Mouse (Mus musculus): ENCODE measurements at regions not wholly inside any gene's neighbourhood (a gene's known extent, or its start where the extent isn't known, plus 50 kb on each side); places are given as distances from the start of the nearest gene placed in this dataset.

DNA sequence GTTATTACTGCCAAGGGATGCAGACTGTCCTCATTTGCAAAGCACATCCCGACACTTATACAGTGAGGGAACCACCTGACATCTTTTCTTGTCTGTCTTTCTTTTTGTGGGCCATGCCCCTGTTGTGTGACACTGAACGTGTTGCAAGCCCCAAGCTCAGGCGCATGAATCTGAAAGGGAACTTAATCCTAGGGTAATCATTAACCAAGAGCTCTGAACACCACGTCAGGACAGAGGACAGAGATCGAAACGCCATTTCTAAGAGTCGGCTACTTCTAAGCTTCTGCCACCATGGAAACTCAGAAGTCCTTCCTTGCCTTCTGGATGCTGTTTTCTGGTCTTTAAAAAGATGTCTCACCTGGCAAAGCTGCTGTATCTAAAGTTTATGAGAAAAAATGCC, 170.3 kb upstream of the Klf14 start:
- H3K9ac ChIP-seq, result no peak overlapping the region
- H3K9me3 ChIP-seq, result no peaks in the 10 kb centered on the region
- no peaks in the 10 kb centered on the region; the same call in 1 of the 2 replicates for H3K4me1 ChIP-seq
- no peaks in the 10 kb centered on the region for H3K27me3 ChIP-seq (replicated peaks)
- no peak overlapping the region for H3K4me3 ChIP-seq (replicated peaks)
- 55% methylated on average over 7 of the region's 7 CpGs for WGBS
- H3K27ac ChIP-seq, result peak overlapping the region; percentile 69
- peak; percentile 88 for ATAC-seq (ENCODE audit: insufficient read depth, low FRiP score, low read depth)
- no peak overlapping the region for H3K4me2 ChIP-seq
- H3K36me3 ChIP-seq, result no peaks in the 10 kb centered on the region

DNA sequence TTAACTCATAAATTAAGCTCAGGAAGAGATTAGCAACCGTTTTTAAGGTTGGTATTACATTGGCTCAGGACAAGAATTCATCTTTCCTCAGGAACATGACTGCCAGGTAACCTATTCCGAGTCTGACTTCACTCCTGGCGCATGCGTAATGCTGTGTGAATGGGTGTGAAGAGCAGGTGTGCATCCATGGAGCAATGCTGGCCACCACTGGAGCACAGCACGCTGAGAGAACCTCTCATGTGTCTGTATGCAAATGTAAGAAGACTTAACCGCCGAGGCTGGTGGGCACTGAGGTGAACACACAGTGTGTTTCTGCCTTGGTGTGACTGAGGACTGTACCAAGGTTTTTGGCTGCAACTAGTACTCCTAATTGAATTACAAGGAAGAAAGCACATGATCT, 171.1 kb upstream of the Klf14 start:
- no peak overlapping the region for H3K4me3 ChIP-seq (replicated peaks)
- peak overlapping the region; percentile 69 for H3K27ac ChIP-seq
- H3K9ac ChIP-seq, result no peak overlapping the region
- WGBS, result 66% methylated on average over 7 of the region's 7 CpGs
- H3K4me1 ChIP-seq, result no peaks in the 10 kb centered on the region; the same call in 1 of the 2 replicates
- H3K9me3 ChIP-seq, result no peaks in the 10 kb centered on the region
- H3K36me3 ChIP-seq, result no peaks in the 10 kb centered on the region
- no peak overlapping the region for H3K4me2 ChIP-seq
- ATAC-seq (ENCODE audit: insufficient read depth, low FRiP score, low read depth), result peak; percentile 15; the same call in 1 of the 2 replicates
- H3K27me3 ChIP-seq (replicated peaks), result no peaks in the 10 kb centered on the region

DNA sequence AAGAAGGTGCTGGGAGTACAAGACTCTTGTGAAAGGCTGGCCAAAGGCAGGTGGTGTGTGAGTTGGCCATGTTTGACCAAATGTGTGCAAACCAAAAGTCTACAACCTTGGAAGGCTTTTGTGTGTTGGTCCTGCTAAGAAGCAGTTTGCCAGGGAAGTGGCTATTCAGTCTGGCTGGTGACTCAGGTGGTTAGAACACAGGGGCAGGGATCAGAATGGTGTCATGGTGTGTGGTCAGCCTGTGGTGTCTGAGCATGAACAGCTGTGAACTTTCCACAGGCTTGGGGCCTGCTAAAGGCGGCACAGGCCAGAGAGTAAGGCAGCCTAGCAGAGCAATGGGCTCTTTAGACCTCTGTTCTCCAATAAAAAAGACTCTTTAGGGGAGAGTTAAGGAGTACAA, 171.6 kb upstream of the Klf14 start:
- H3K27ac ChIP-seq, result peak overlapping the region; percentile 69; the same call in 1 of the 2 replicates
- 80% methylated on average over 1 of the region's 1 CpGs for WGBS
- no peak for ATAC-seq (ENCODE audit: insufficient read depth, low FRiP score, low read depth)
- no peaks in the 10 kb centered on the region for H3K36me3 ChIP-seq
- no peaks in the 10 kb centered on the region for H3K27me3 ChIP-seq (replicated peaks)
- H3K4me2 ChIP-seq, result no peak overlapping the region
- H3K9me3 ChIP-seq, result no peaks in the 10 kb centered on the region
- H3K9ac ChIP-seq, result no peak overlapping the region
- no peak overlapping the region for H3K4me3 ChIP-seq (replicated peaks)
- no peaks in the 10 kb centered on the region; the same call in 1 of the 2 replicates for H3K4me1 ChIP-seq

DNA sequence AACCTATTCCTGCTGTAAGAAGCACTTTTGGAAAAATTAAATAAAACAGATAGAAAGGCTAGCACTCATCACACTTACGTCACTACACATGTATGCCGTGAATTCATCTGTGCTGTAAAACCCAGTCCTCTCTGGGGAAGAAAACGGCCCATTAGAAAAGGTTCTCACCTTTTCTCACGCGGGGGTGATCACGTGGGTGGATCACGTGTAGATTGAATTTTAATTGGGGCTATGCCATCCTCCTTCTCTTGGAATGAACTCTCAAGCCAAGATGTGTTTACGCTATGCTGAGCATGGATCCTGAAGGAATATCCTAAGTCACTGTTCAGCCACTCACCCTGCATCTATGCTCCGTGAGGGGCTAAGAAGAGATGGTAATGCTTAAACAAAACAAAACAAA, 172.8 kb upstream of the Klf14 start:
- 77% methylated on average over 9 of the region's 9 CpGs for WGBS
- H3K27me3 ChIP-seq (replicated peaks), result no peaks in the 10 kb centered on the region
- no peak for ATAC-seq (ENCODE audit: insufficient read depth, low FRiP score, low read depth)
- no peak overlapping the region for H3K9ac ChIP-seq
- H3K27ac ChIP-seq, result no peak overlapping the region
- no peaks in the 10 kb centered on the region; the same call in 1 of the 2 replicates for H3K4me1 ChIP-seq
- no peak overlapping the region for H3K4me3 ChIP-seq (replicated peaks)
- no peak overlapping the region for H3K4me2 ChIP-seq
- no peaks in the 10 kb centered on the region for H3K9me3 ChIP-seq
- no peaks in the 10 kb centered on the region for H3K36me3 ChIP-seq

DNA sequence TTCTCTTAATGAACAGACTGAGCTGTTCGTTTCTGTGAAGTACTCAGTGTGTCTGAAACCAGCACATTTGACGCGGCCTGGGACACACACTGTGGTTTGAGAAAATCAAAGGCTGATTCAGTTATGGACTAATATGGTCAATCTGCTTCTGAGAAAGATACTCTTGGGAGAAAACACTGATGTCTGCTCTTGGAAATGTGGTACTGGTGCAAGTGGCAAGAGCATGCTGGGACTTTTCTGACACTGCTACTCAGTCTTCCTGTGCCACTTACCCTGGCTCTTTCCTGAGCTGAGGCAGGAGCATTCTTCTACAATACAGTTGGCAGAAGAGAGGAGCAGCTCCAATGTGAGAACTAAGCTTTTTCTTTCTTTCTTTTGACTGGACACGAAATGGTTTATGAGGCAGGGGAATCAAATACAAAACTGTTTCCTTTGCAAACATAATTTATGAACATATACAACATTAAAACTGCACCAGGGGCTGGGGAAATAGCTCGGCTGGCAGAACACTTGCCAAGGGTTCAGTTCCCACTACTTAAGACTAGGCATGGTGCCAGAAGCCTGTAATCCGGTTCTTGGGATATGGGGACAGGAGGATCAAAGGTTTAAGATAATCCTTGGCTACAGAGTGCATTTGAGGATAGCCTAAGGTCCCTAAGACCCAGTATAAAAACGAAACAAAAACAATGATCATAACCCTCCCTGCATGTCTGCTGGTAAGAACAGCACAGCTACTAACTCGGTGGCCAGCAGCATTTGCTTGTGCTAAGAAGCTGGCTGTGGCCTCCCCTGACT, 173.7 kb upstream of the Klf14 start:
- Histone ChIP-seq H3K36me3 (no peaks in the 10 kb centered on the region), H3K4me2 (no peak overlapping the region), H3K27me3 (replicated peaks) (no peaks in the 10 kb centered on the region), H3K9me3 (no peaks in the 10 kb centered on the region), H3K27ac (no peak overlapping the region), H3K4me3 (replicated peaks) (no peak overlapping the region), H3K9ac (no peak overlapping the region), H3K4me1 (no peaks in the 10 kb centered on the region; the same call in 1 of the 2 replicates)
- ATAC-seq (ENCODE audit: insufficient read depth, low FRiP score, low read depth), result no peak
- WGBS, result 62% methylated on average over 8 of the region's 8 CpGs

DNA sequence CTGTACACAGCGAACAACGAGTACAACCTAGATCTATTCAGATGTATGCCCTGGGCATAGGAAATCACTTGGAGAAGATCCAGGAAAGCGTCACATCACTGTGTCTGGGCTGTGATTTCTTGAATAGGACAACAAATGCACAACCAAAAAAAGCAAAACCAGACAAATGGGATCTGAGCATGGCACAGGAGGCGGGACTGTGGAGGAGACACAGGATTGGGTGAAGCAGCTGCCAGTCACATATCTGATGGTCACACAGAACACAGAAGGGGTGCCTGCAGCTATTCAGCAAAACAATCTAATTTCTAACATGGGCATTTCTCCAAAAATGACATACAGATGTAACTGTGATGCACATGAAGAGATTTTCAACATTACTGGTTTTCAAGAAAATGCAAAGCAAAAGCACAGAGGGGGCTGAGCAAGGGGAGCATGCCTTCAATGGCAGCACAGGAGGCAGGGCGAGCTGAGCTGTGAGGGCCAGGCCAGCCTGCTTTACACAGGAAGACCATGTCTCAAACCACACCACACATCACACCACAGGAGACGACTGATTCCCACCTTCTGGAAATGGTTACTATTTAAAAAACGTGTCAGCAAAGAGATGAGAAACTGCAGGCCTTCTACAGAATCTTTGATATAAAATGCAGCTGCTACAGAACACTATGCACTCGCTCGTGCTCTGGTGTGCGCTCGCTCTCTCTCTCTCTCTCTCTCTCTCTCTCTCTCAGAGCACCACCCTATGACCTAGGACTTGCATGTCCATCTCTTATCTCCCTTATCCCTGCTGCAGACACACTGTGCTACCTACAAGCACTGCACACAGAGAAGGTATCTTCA, 175.2 kb upstream of the Klf14 start:
- Histone ChIP-seq H3K9me3 (no peaks in the 10 kb centered on the region), H3K27me3 (replicated peaks) (no peaks in the 10 kb centered on the region), H3K36me3 (no peaks in the 10 kb centered on the region), H3K9ac (no peak overlapping the region), H3K4me2 (no peak overlapping the region), H3K4me3 (replicated peaks) (no peak overlapping the region), H3K27ac (peak overlapping the region; percentile 55), H3K4me1 (no peaks in the 10 kb centered on the region; the same call in 1 of the 2 replicates)
- WGBS, result 73% methylated on average over 11 of the region's 11 CpGs
- no peak for ATAC-seq (ENCODE audit: insufficient read depth, low FRiP score, low read depth)

DNA sequence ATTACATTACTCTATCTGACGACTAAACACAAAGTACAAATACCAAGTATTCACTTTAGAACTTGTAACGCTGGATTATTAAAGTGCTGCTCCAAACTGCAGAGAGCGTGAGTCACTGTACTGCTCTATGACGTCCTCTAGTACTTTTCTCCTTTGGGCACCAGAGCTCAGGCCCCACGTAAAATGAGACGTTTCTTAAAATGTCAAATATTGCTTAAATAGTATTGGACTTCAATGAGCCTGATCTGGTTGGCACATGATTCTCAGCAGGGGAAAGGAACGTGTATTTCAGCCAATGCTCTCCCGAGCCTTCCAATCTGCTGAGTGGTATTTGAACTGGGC, 175.8 kb upstream of the Klf14 start:
- Histone ChIP-seq H3K36me3 (no peaks in the 10 kb centered on the region), H3K27ac (peak overlapping the region; percentile 46; the same call in 1 of the 2 replicates), H3K4me3 (replicated peaks) (no peak overlapping the region), H3K27me3 (replicated peaks) (no peaks in the 10 kb centered on the region), H3K9me3 (no peaks in the 10 kb centered on the region), H3K4me1 (no peaks in the 10 kb centered on the region), H3K4me2 (no peak overlapping the region), H3K9ac (no peak overlapping the region)
- ATAC-seq (ENCODE audit: insufficient read depth, low FRiP score, low read depth), result no peak
- WGBS, result 68% methylated on average over 8 of the region's 8 CpGs

DNA sequence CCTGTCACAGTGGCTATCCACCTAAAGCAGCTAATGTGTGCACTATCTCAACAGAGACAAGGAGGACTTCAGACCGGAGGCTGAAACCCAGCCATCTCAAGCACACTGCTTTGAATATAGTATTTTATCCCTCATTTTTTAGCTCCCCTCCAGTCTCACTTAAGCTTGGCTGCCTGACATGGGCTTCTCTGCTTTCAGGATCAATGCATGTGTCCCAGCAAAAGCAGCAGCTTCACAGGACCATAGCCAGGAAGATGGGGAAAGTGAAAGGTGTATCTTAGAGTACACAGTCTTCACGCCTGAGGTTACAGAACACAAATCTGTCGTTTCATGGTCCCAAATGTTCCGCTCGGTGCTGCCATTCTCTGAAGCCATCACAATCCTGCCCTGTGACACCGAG, 176.7 kb upstream of the Klf14 start:
- no peaks in the 10 kb centered on the region for H3K36me3 ChIP-seq
- ATAC-seq (ENCODE audit: insufficient read depth, low FRiP score, low read depth), result no peak
- H3K9ac ChIP-seq, result no peak overlapping the region
- no peak overlapping the region for H3K27ac ChIP-seq
- H3K9me3 ChIP-seq, result no peaks in the 10 kb centered on the region
- no peaks in the 10 kb centered on the region for H3K27me3 ChIP-seq (replicated peaks)
- WGBS, result 84% methylated on average over 6 of the region's 6 CpGs
- H3K4me2 ChIP-seq, result no peak overlapping the region
- no peak overlapping the region for H3K4me3 ChIP-seq (replicated peaks)
- no peaks in the 10 kb centered on the region for H3K4me1 ChIP-seq

DNA sequence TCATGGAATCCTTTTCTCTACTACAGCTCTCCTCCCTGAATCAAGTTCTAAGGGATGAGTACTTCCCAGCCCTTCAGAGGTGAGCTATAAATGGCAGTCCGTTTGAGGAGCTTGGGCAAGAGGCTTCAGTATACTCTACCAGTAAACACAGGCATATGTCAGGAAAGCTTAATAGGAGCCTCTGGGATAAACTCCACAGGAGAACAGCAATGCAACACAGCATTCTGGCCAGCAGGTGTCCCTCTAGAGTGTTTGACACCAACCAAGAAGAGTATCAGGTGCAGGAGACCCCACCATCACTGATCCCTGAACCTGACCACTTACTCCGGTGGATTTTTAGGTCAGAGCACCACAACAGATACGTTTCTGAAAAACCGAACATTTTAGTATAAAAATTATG, 178.0 kb upstream of the Klf14 start:
- H3K36me3 ChIP-seq, result no peaks in the 10 kb centered on the region
- WGBS, result 56% methylated on average over 4 of the region's 4 CpGs
- H3K27me3 ChIP-seq (replicated peaks), result no peaks in the 10 kb centered on the region
- H3K27ac ChIP-seq, result no peak overlapping the region
- H3K9me3 ChIP-seq, result no peaks in the 10 kb centered on the region
- no peak overlapping the region for H3K4me3 ChIP-seq (replicated peaks)
- no peaks in the 10 kb centered on the region for H3K4me1 ChIP-seq
- 0 out of 2 replicates have a peak, but pooled peaks have one; percentile 27 for ATAC-seq (ENCODE audit: insufficient read depth, low FRiP score, low read depth)
- H3K4me2 ChIP-seq, result no peak overlapping the region
- H3K9ac ChIP-seq, result no peak overlapping the region

DNA sequence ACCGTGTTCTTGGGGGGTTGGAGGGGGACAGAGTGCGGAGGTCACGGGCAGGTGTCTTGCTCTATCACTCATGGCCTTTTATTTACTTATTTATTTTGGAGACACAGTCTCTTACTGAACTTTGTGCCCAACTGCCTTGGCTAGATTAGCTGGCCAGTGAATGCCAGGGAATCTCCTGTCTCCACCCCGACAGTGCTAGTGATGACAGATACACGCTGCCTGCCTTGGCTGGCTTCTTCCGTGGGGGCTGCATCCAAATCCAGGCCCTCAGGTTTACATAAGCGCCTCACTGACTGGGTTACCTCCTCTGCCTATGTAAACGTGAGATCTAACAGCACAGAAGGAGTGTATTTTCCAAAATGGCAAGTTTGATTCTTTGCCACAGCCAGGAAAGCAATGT, 178.5 kb upstream of the Klf14 start:
- H3K4me1 ChIP-seq, result no peaks in the 10 kb centered on the region
- WGBS, result 69% methylated on average over 8 of the region's 8 CpGs
- no peak overlapping the region for H3K4me2 ChIP-seq
- no peak overlapping the region for H3K27ac ChIP-seq
- H3K4me3 ChIP-seq (replicated peaks), result no peak overlapping the region
- H3K9me3 ChIP-seq, result no peaks in the 10 kb centered on the region
- no peak overlapping the region for H3K9ac ChIP-seq
- H3K27me3 ChIP-seq (replicated peaks), result no peaks in the 10 kb centered on the region
- H3K36me3 ChIP-seq, result no peaks in the 10 kb centered on the region
- ATAC-seq (ENCODE audit: insufficient read depth, low FRiP score, low read depth), result no peak

DNA sequence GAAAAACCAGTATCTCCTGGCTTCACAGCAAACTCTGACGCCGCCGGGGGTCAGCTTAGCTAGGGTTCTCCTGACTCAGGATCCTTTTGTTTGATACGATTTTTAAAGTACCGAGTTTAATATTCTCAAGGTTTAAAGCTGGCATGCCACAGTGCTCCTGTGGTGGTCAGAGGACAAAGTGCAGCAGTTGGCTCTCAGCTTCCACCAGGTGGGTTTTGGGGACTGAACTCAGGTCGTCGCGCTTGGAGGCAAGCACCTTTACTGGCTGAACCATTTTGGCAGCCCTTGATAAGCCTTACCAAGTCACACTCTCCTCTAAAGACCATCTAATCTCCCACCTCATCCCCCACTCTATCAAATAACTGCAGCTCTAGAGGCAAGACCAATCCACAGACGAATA, 181.1 kb upstream of the Klf14 start:
- WGBS, result 83% methylated on average over 9 of the region's 9 CpGs
- no peaks in the 10 kb centered on the region for H3K9me3 ChIP-seq
- no peaks in the 10 kb centered on the region for H3K36me3 ChIP-seq
- no peak overlapping the region for H3K4me3 ChIP-seq (replicated peaks)
- no peak overlapping the region for H3K4me2 ChIP-seq
- ATAC-seq (ENCODE audit: insufficient read depth, low FRiP score, low read depth), result no peak
- no peaks in the 10 kb centered on the region for H3K4me1 ChIP-seq
- H3K27ac ChIP-seq, result no peak overlapping the region
- no peak overlapping the region for H3K9ac ChIP-seq
- no peaks in the 10 kb centered on the region for H3K27me3 ChIP-seq (replicated peaks)

DNA sequence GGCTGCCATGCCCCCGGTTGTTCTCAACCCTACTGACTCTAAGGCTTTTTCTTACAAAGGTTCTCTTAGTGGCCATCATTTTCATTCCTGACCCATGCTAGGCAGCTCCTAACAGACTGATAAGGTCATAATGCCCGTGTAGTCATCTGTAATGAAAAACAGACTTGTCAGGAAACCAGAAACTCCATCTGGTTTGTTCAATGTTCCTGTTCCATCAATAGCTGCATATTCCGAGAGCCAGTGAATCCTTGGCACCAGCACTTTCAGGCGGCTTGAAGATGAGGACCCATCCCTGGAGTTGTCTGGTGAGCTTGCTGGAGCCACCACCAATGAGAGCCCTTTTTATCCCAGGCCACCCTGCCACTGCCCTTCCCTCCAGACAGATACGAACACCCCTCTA, 181.7 kb upstream of the Klf14 start:
- H3K27ac ChIP-seq, result no peak overlapping the region
- no peak overlapping the region for H3K4me3 ChIP-seq (replicated peaks)
- no peaks in the 10 kb centered on the region for H3K36me3 ChIP-seq
- H3K9me3 ChIP-seq, result no peaks in the 10 kb centered on the region
- H3K4me2 ChIP-seq, result no peak overlapping the region
- no peak overlapping the region for H3K9ac ChIP-seq
- no peak for ATAC-seq (ENCODE audit: insufficient read depth, low FRiP score, low read depth)
- H3K27me3 ChIP-seq (replicated peaks), result no peaks in the 10 kb centered on the region
- 76% methylated on average over 5 of the region's 5 CpGs for WGBS
- H3K4me1 ChIP-seq, result no peaks in the 10 kb centered on the region
